Mouse (Mus musculus): ENCODE data around the gene Gna15.

DNA sequence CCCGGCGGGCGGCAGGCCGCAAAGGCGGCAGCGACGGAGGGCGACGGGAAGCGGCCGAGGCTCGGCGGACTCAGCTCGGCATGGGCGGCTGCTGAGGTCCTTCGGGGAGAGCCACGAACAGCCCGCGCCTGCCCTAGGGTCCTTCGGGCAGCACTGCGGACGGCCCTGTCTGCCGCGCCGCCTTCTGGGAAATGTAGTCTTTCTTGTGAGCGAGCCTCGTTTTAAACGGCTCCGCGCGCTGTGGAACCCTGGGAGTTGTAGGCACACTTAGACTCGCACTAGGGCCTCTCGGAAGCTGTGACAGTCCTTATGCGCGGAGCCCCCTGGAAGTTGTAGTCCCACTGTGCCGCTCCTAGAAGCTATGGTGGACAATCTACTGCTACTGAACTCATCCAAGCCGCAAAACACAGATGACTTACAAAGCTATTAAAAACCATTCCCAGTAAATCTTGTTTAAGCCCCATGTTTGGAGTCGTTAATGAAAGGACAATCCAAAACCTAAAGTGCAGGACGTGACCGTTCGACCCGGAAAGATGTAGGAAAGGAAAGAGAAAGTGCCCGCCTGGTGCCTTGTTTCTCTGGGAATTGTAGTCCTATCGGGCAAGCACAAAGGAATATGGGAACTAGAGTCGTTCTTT lies 27.6 kb downstream of the Gna15 start, which contains the start of gene Ncln:
- no peak for TF ChIP-seq CTCF (IDR thresholded peaks at IDR 0.05; ENCODE audit: extremely low read depth, insufficient read depth, insufficient read length, insufficient replicate concordance)
- TF ChIP-seq POLR2A (IDR thresholded peaks at IDR 0.05; ENCODE audit: low read depth, low read length), result no peak

Measured in spleen, adult 2 months (tissue).